Mouse (Mus musculus) ES-Bruce4 (cell line): ENCODE data around the gene Bin2.

Experiments used
- CTCF ChIP-seq: IDR thresholded peaks from one replicate; pipeline ENCODE4 v1.8.1; 2011; ENCODE audit warnings: low read depth, low read length
- EP300 ChIP-seq: IDR thresholded peaks from 2 replicates; pipeline ENCODE4 v1.6.1; 2011; ENCODE audit warnings: low read depth, low read length; ENCODE audit not compliant: insufficient read depth

DNA sequence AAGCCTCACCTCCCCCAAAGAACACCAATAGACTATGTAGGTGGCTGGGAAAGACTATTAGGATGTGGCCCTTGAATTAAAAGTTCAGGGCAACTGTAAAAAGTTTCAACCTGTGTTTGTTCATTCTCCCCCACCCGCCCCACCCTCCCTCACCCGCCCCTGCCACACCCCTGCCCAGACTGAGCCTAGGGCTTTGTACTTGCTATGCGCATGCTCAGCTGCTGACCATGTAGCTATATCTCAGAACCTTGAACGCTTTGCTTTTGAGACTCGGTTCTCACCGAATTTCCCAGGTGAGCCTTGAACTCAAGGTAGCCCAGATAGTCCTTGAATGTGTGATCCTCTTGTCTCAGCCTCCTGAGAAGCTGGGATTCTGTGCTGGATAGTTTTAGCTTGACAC lies 32.5 kb upstream of the Bin2 start:
- TF ChIP-seq CTCF: no peak
- no peak for TF ChIP-seq EP300
